In the genomic region with DNA sequence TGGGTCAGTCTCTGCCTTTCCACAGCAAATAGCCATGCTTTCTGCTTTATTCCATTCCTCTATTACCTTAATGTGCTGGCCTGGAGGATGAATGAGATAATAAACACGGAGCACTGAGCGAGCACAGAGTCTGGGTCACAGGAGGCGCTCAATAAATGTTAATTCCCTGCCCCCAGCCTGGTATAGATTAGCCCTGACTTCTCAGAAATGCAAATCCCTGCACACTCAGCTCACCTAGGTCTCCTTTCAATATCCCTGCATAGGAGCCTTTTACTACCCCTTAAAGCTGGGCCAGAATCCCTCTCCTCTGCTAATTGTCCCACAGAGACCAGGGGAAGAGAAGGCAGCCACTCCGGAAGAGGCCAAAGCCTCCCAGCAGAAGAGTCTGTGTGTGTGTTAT, we compare ENCODE assay signal across 22 mouse cellular contexts.
DNase-seq lines count a peak whose midpoint lies in the region; ATAC-seq and TF ChIP-seq lines count a peak whose summit lies in the region.
"Had no signal": no experiment of that assay in that cellular context is flagged by ENCODE, and none has a peak within 500 bp of the region (broad histone marks: within the 10 kb centered on the region; RNA-seq: fewer than 3 reads in every experiment).

No protein-coding gene starts in this region.

- H3K27me3 ChIP-seq in midbrain, embryonic 12.5 days: no peaks in the 10 kb centered on the region
- H3K27me3 ChIP-seq in midbrain, postnatal 0 days (ENCODE audit: insufficient read depth, low read length): no peaks in the 10 kb centered on the region
- H3K27me3 ChIP-seq in hindbrain, embryonic 14.5 days (ENCODE audit: control insufficient read depth, insufficient read depth, low read length): no peaks in the 10 kb centered on the region
- no peaks in the 10 kb centered on the region for H3K27me3 ChIP-seq in midbrain, embryonic 15.5 days (replicated peaks)
- no peaks in the 10 kb centered on the region for H3K27me3 ChIP-seq in intestine, postnatal 0 days (replicated peaks; ENCODE audit: control insufficient read depth, insufficient read depth, low read length)
- H3K27me3 ChIP-seq: heart, embryonic 13.5 days; liver, embryonic 15.5 days; stomach, embryonic 15.5 days had no signal

- no peak overlapping the region for H3K4me2 ChIP-seq in midbrain, embryonic 12.5 days (replicated peaks)
- H3K4me2 ChIP-seq in midbrain, postnatal 0 days (ENCODE audit: low read depth, low read length, poor library complexity, severe bottlenecking): no peak overlapping the region
- no peak overlapping the region for H3K4me2 ChIP-seq in hindbrain, embryonic 14.5 days (replicated peaks)
- H3K4me2 ChIP-seq in midbrain, embryonic 15.5 days: no peak overlapping the region
- H3K4me2 ChIP-seq in intestine, postnatal 0 days (replicated peaks; ENCODE audit: low read depth): no peak overlapping the region
- H3K4me2 ChIP-seq: heart, embryonic 13.5 days; liver, embryonic 15.5 days; stomach, embryonic 15.5 days had no signal

- no peak overlapping the region for H3K4me3 ChIP-seq in midbrain, embryonic 12.5 days
- H3K4me3 ChIP-seq in midbrain, postnatal 0 days (ENCODE audit: low read depth, low read length): no peak overlapping the region
- no peak overlapping the region for H3K4me3 ChIP-seq in hindbrain, embryonic 14.5 days (replicated peaks; ENCODE audit: low read length)
- no peak overlapping the region for H3K4me3 ChIP-seq in midbrain, embryonic 15.5 days
- H3K4me3 ChIP-seq in intestine, postnatal 0 days (ENCODE audit: low read depth, low read length): no peak overlapping the region
- H3K4me3 ChIP-seq: heart, embryonic 13.5 days; limb, embryonic 10.5 days; liver, embryonic 15.5 days; stomach, embryonic 15.5 days had no signal

- peak overlapping the region; percentile 65 for H3K27ac ChIP-seq in midbrain, embryonic 12.5 days (replicated peaks)
- no peak overlapping the region for H3K27ac ChIP-seq in midbrain, postnatal 0 days (ENCODE audit: low read depth, low read length)
- H3K27ac ChIP-seq in hindbrain, embryonic 14.5 days: peak overlapping the region; percentile 56
- peak overlapping the region; percentile 39; the same call in 1 of the 2 replicates for H3K27ac ChIP-seq in midbrain, embryonic 15.5 days
- H3K27ac ChIP-seq in intestine, postnatal 0 days (ENCODE audit: low read depth, low read length): no peak overlapping the region
- H3K27ac ChIP-seq: heart, embryonic 13.5 days; limb, embryonic 10.5 days; liver, embryonic 15.5 days; stomach, embryonic 15.5 days had no signal

- peak; percentile 66 for ATAC-seq in midbrain, embryonic 12.5 days (ENCODE audit: low FRiP score, low read depth)
- ATAC-seq in midbrain, postnatal 0 days (ENCODE audit: low FRiP score): no peak
- peak; percentile 33; the same call in 1 of the 2 replicates for ATAC-seq in hindbrain, embryonic 14.5 days (ENCODE audit: low FRiP score)
- ATAC-seq in midbrain, embryonic 15.5 days (replicated peaks): peak; percentile 46; the same call in 1 of the 2 replicates
- no peak for ATAC-seq in intestine, postnatal 0 days
- ATAC-seq: activated CD4-positive, CD25-positive, alpha-beta regulatory T cell, adult 4 months; forebrain, embryonic 16.5 days had no signal

- no peaks in the 10 kb centered on the region for H3K9me3 ChIP-seq in midbrain, embryonic 12.5 days
- no peaks in the 10 kb centered on the region for H3K9me3 ChIP-seq in midbrain, postnatal 0 days (ENCODE audit: low read length)
- H3K9me3 ChIP-seq in hindbrain, embryonic 14.5 days (ENCODE audit: control insufficient read depth, low read length): no peaks in the 10 kb centered on the region
- H3K9me3 ChIP-seq in midbrain, embryonic 15.5 days: no peaks in the 10 kb centered on the region
- no peaks in the 10 kb centered on the region for H3K9me3 ChIP-seq in intestine, postnatal 0 days (ENCODE audit: control insufficient read depth)
- H3K9me3 ChIP-seq: heart, embryonic 13.5 days; limb, embryonic 10.5 days; liver, embryonic 15.5 days; stomach, embryonic 15.5 days had no signal

- peaks cover 7% of the 10 kb centered on the region; the same call in 1 of the 2 replicates for H3K4me1 ChIP-seq in midbrain, embryonic 12.5 days
- H3K4me1 ChIP-seq in midbrain, postnatal 0 days (ENCODE audit: insufficient read depth, low read length): no peaks in the 10 kb centered on the region
- 0 out of 2 replicates have a peak, but pooled peaks cover 13% of the 10 kb centered on the region for H3K4me1 ChIP-seq in hindbrain, embryonic 14.5 days (replicated peaks; ENCODE audit: control insufficient read depth, insufficient read depth, low read length)
- H3K4me1 ChIP-seq in midbrain, embryonic 15.5 days: peaks cover 8% of the 10 kb centered on the region
- no peaks in the 10 kb centered on the region for H3K4me1 ChIP-seq in intestine, postnatal 0 days (replicated peaks; ENCODE audit: control insufficient read depth, insufficient read depth, low read length)
- H3K4me1 ChIP-seq: heart, embryonic 13.5 days; liver, embryonic 15.5 days; stomach, embryonic 15.5 days had no signal

- H3K36me3 ChIP-seq in midbrain, embryonic 12.5 days: no peaks in the 10 kb centered on the region
- no peaks in the 10 kb centered on the region for H3K36me3 ChIP-seq in midbrain, postnatal 0 days (ENCODE audit: insufficient read depth, low read length)
- no peaks in the 10 kb centered on the region for H3K36me3 ChIP-seq in hindbrain, embryonic 14.5 days (replicated peaks; ENCODE audit: control insufficient read depth, insufficient read depth)
- no peaks in the 10 kb centered on the region for H3K36me3 ChIP-seq in midbrain, embryonic 15.5 days (replicated peaks)
- no peaks in the 10 kb centered on the region for H3K36me3 ChIP-seq in intestine, postnatal 0 days (ENCODE audit: control insufficient read depth, insufficient read depth)
- H3K36me3 ChIP-seq: heart, embryonic 13.5 days; limb, embryonic 10.5 days; liver, embryonic 15.5 days; stomach, embryonic 15.5 days had no signal

- WGBS in midbrain, embryonic 12.5 days: 31% methylated on average over 4 of the region's 4 CpGs
- 37% methylated on average over 4 of the region's 4 CpGs for WGBS in midbrain, postnatal 0 days
- 34% methylated on average over 4 of the region's 4 CpGs for WGBS in hindbrain, embryonic 14.5 days
- 31% methylated on average over 4 of the region's 4 CpGs for WGBS in midbrain, embryonic 15.5 days
- WGBS in intestine, postnatal 0 days: 58% methylated on average over 4 of the region's 4 CpGs

- DNase-seq in midbrain, postnatal 0 days (ENCODE audit: low spot score): no peak
- DNase-seq in hindbrain, embryonic 14.5 days (ENCODE audit: low spot score): no peak
- DNase-seq in cerebellum, adult 9-10 months: no peak
- DNase-seq in layer of hippocampus, adult 9-10 months (ENCODE audit: low spot score): no peak
- DNase-seq: adrenal gland, adult 8-10 months; cerebellum, adult 8-10 months; gastrocnemius, postnatal 10 days; heart, postnatal 14 days; kidney, adult 18-20 months; kidney, postnatal 10 days; liver; lung, postnatal 4 days; thymus, postnatal 25 days had no signal

- H3K9ac ChIP-seq in midbrain, embryonic 12.5 days (replicated peaks): no peak overlapping the region
- no peak overlapping the region for H3K9ac ChIP-seq in midbrain, postnatal 0 days (replicated peaks; ENCODE audit: low read length, poor library complexity, severe bottlenecking)
- H3K9ac ChIP-seq in hindbrain, embryonic 14.5 days: peak overlapping the region; percentile 8; the same call in 1 of the 2 replicates
- no peak overlapping the region for H3K9ac ChIP-seq in midbrain, embryonic 15.5 days
- no peak overlapping the region for H3K9ac ChIP-seq in intestine, postnatal 0 days (ENCODE audit: low read depth, low read length)
- H3K9ac ChIP-seq: heart, embryonic 13.5 days; liver, embryonic 15.5 days; stomach, embryonic 15.5 days had no signal

- TF ChIP-seq CTCF in midbrain, postnatal 0 days (IDR thresholded peaks at IDR 0.05): no peak
- TF ChIP-seq CTCF in intestine, postnatal 0 days (IDR thresholded peaks at IDR 0.05; ENCODE audit: low read depth): no peak

Comparison
In these comparisons a context has a peak if more than half of its experiments do, and no peak if none do; other contexts are left out.
1. ATAC-seq: peak in midbrain, embryonic 12.5 days (single experiment), hindbrain, embryonic 14.5 days (single experiment) and midbrain, embryonic 15.5 days (single experiment); none in midbrain, postnatal 0 days (single experiment) and intestine, postnatal 0 days (single experiment).
2. H3K27ac ChIP-seq: peak in midbrain, embryonic 12.5 days (single experiment), hindbrain, embryonic 14.5 days (single experiment) and midbrain, embryonic 15.5 days (single experiment); none in midbrain, postnatal 0 days (single experiment) and intestine, postnatal 0 days (single experiment).